Mouse (Mus musculus): ENCODE results near the gene Nagpa.
A peak's percentile ranks its signal among the peaks of the same experiment; 100 is the strongest.

Nagpa gene

DNA sequence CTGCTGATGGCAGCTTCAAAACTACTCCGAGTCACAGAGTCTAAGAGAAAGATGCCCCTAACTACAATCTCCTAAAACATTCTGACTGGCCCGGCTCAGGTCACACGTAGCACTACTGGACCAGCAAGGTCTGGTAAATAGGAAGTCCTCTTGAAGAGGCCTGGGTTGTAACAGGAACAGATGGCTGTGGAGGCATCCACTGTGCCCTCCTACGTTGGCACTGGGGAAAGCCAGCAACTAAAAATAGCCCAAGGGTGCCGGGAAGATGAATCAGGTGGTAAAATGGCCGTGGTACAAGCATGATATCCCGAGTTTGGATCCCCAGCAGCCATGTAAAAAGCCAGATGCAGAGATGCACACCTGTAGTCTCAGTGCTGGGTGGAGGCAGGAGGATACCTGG, 17.6 kb downstream of the Nagpa start:
- peak; percentile 58 for DNase-seq

DNA sequence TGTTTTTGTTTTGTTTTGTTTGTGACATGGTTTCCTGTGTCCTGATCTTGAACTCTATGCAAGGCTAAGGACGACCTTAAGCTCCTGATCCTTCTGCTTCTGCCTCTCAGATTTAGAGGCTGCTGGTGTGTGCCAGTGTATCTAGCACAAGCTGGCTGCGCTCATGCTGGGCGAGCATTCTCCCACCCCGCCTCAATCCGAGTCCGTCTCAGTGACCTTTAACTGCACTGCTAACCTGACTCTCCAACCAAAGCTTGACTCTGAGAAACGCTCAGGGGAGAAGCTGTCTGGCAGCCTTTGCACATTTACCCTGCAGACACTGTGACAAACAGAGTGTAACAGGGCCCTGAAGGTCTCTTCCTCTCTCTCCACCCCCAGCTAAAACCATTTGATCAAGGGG, 18.1 kb downstream of the Nagpa start:
- DNase-seq, result no peak

DNA sequence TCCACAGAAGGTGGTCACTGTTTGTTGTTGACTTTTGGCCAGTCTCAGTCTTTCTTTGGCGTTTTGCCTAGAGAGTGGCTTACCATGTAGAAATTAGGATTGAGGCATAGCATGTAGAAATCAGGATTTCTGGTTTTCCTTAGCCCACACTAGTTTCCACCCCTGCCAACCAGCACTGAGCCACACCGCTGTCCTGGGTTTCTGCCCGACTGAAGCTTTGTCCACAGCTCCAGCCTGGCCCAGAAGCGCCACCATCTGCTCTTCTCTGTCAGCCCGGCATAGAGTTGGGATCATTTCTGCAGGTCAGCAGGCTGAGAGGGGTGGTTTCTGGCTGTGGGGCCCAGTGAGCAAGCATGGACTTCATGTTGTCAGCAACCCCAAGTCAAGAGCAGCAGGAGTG, 18.9 kb downstream of the Nagpa start:
- DNase-seq, result no peak

DNA sequence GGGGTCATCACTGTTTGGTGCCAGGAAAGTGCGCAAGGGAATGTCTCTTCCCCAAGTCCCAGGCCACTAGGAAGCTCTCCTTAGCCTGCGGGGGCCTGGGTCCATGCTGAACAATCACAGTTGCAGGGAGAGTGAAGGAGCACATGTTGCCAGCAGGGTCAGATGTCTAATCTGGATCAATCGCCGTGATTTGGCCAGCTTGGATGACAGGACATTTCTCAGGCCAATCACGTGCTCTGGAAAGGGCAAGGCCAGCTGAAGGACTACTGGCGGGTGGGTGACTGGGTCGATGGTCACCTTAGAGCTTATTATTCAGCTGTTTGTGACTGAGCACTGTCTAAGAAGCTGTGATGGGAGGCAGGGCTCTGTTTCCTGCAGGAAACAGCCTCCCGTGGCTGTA, 19.7 kb downstream of the Nagpa start:
- no peak for DNase-seq

DNA sequence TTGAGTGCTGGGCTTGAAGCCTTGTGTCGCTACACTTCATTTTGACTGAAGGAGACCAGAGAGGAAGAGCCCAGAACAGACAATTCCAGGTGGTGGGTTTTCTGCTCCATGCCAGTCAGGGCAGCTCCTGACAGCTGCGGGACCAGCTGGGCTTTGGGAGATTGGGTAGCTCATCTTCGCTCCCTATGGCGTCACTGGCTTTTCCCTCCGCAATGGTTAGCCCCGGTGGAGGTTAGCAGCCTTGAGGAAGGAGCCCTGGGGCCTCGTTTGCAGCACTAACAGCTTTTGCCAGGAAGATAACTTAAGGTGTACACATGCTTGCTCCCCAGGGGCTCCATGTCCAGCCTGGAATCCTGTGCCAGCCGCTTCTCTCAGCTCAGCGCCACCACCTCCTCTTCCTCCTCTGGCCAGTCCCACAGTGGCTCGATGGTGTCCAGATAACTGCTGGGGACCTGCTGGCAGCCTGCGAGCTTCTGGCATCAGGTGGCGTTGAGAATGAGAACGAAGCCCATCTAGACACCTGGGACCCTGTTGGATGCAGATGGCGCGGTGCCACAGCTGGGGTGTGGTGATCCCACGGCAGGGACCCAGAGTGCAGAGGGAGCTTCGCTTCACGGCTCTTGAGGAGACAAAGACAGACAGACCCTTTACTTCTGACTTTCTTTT, 20.4 kb downstream of the Nagpa start:
- no peak for DNase-seq

DNA sequence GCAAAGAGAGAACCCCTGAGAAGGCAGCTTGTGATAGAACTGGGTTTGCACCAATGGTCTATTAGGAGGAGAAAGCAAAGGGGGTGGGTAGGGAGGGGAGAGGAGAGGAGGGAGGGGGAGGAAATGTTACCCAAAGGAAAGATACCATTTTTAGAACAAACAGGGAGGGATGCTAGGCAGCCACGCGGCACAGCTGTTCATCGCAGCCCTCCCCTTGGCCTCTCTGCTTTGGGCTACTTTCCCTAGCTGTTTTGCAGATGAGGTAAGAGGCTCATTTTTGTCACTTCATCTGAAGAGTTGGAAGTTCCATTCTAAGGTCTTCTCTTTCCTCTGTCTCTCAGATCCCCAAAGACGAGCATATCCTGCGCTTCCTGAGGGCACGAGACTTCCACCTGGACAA, 31.2 kb downstream of the Nagpa start:
- DNase-seq, result no peak

DNA sequence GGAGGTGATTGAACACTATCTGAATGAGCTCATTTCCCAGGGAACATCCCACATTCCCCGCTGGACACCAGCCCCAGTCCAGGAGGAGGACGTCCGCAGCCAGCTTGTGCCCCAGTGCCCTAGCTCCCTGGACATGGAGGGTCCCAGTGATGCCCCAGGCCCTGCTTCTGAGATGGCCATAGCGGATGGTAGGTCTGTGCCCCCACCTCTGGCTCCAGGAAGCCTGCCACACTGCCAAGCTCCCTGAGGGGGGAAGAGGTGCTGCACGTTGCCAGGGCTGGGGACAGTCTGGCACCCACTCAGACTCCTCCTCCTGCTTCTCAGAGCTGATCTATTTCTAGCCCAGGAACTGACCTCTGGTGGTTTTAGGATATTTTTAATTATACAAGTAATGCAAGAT, 35.0 kb downstream of the Nagpa start:
- DNase-seq, result no peak

DNA sequence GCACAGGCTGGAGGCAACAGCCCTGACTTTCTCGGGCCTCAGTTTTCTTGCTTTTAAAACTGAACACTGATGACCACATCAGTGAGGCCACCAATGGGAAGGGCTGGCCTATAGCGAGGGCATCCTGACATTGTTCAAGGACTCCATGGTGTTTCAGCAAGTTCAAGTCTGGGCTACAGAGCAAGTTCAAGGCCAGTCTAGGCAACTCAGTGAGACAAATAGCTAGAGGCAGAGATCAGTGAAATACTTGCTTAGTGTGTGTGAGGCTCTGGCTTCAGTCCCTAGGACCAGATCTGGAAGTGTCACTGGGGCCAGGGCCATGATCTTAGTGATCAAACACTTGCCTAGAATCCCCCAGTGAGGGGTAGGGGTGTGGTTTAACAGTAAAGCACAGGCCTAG, 35.8 kb downstream of the Nagpa start:
- DNase-seq, result no peak

DNA sequence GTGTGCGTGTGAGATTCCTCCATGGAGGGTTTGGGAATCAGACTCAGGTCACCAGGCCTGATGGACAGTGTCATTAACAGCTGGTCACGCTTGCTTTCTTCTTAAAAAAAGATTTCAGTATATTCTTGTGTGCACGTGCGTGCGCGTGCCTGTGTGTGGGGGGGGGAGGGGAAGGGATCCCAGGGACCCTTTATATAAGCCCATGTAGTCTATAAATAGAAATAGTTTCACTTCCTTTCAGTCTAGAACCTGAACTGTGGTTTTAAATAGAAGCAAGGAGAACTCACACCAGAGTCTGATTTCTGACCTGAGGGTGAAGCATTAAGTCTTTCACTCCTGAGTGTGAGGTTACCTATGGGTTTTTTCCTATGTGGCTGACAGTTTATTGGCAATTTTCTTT, 39.5 kb downstream of the Nagpa start:
- no peak for DNase-seq

DNA sequence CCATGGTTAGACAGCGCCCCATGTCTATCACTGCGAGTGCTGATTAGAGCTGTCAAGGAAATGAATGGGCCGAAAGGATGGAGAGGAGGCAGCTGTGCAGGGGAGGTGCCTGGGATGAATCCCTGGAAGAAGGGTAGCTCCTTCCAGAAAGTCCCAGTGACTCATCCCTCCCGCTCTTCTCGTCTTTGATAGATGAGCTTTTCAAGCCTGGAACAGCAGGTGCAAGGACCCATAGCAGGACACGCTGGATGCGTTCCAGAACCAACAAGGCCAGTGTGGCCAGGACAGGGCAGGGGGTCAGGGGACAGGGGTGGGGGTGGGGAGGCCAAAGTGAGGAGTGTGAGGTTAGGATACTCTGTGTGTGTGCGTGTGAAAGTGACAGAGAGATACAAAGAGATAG, 44.6 kb downstream of the Nagpa start:
- no peak for DNase-seq

DNA sequence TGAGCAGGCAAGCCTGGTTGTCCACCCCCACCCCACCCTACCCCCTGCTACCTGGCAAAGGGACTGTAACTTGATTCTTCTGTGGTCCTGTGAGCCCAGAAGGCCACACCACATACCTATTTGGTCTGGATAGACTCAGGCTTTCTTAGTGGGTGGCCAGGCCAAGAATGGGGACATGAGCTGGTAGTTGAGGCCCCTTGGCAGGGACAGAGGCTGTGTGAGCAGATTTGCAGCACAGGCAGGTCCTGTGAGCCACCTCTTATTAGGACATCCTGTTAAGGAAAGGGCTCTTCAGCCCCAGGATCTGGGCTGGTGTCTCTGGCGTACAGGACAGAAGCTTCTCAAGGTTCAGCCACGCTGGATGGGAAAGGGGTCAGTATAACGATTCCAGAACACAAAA, 46.7 kb downstream of the Nagpa start:
- DNase-seq, result no peak

DNA sequence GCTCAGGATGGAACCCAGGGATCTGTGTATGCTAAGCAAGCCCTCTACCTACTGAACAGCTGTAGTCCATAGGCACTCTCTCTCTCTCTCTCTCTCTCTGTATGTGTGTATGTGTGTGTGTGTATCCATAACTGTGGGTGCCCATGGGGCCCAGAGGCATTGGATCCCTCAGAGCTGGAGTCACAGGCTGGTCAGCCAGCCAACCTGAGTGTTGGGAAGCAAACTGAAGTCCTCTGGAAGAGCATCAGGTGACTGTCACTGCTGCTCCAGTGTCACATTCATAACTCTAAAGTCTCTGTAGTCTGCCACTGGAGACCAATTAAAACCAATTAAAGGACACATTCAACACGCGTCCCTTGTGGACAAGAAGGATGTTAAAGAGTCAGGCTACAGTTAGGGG, 47.3 kb downstream of the Nagpa start:
- DNase-seq, result no peak

DNA sequence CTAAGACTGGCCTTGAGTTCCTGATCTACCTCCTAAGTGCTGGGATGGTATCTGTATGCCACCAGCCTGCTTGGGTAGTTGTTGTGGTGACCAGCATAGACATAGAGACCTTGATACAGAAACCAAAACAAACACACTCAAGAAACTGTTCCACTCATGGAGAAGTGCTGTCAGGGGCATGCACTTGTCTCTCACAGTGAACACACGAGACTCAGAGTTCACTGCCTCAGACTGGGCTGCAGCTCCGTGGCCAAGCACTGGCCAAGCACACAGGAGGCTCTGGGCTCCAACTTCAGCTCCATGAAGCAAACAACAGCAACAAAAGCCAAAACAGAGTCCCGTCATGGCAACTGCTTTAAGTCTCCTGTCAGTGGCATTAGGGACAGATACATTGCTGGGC, 48.8 kb downstream of the Nagpa start:
- DNase-seq, result no peak

DNA sequence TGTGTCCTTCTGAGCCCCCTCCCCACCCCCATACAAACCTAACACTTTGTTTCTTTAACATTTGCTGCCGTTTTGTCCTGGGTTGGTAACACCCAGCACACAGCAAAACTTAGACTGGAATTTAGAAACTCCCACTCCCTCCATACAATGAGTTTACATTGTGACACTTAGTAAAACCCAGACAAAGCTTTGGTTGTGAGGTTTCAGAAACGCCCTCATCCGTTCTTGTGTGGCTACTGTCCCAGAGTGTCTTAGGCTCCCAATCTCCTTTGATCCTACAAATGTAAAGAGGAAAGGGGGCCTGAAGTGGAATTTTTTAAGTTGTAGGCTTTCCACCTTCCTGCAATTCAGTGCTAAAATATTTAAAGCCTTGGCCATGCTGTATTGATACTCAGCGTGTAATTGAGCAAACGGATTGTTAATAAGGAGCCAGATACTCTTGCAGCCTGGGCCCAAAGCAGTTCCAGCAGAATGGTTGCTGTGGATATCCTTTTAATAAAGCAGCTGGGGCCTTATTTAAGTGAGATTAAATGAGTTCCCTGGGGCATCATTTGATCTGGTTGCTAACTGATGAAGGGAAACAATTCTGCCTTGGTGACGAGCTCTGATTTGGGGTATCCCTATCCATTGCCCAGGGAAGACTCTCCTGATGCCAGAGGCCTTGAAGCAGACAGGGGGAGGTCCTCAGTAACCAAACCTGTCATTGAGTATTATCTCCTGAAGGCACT, 50.3 kb downstream of the Nagpa start:
- DNase-seq, result no peak

DNA sequence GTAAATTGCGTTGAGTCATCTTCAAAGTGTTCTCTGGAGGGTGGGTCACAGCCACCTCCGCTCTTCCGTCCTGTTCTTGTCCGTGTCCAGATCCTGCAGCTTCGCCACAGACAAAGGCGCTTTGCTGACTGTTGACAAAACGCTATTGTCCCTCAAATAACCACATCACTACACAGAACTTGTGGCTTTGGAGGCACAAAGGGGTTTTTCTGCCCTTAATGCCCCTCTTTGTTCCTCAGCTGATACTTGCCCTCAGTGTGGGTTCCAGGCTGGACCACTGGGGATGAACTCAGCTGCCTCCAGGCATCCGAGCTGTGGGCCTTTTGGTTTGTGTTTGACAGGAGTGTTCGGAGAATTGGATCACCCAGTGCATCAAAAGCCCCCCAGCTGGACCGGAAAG, 53.3 kb downstream of the Nagpa start:
- peak; percentile 70 for DNase-seq

DNA sequence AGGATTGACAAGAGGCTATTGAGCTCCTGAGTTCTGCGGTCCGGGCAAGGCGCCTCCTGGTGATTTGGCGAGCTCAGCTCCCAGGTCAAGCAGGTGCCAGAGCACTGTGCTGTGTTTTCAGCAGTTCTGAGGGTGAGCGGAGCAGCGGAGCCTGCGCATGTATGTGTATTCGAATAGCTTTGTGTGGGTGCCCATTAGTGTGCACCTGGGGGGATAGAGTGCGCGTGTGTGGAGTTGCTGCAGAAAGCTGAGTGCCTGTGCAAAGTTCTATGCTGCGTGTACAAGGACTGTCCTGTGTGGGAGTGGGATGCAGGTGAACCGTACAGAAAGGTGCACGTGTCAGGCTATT, 56.8 kb downstream of the Nagpa start, which contains the start of gene Sec14l5:
Gene Sec14l5, plus strand, starts transcription at position 73 of the 349 bp plus-strand sequence.
- no peak for DNase-seq

DNA sequence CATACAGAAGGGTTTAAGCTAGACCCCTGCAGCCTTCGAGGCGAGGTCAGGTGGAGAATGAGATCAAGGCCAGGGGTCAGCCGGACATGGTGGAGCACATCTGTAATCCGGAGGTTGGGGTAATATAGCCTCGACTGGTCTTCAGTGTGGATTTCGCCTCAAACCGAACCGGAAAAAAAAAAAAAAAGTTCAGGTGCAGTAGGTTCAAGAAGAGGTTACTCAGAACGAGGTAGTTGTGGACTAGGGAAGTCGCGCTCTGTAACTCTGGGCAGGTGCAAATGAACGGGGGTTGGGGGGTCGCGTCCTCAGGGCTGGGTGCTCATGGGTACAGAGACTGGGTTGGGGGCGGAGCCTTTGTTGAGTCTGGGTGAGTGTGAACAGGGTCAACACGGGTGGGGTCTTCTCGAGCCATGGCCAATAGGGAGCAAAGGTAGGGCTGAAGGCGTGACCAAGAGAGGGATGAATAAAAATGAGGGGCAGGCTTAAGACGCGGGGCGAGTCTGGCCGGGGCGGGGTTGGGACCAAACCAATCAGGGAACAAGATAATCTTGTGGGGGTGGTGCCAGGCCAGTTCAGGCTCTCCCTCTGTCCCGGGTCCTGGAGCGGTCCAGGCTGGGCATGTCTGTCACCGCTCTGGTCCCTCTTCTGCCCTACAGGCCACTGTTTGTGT, 57.3 kb downstream of the Nagpa start:
- peak; percentile 79 for DNase-seq

DNA sequence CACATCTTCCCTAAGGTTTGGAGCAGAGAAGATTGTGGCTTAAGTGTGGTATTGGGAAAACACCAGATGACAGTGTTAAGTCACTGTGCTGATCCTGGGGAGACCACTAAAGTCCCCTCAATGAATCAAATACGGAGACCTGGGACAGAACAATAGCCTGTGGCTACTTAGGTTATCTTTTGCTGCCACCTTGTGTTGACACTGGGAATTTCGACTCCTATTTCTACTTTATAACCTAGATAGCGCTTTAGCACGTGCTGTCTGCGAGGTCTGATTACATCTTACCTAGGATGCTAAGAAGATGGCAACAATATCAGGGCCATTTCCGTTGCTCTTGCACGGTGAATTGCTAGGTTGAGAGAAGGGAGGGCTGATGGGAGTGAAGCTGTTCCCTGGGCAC, 58.2 kb downstream of the Nagpa start:
- peak; percentile 74 for DNase-seq
